Mouse (Mus musculus): ENCODE results near the gene Dcaf5. TPM values are rescaled to one million over a fixed set of nuclear protein-coding genes. Genes with fewer than 3 reads are reported as not detected.

Gene Dcaf5
- polyA plus RNA-seq, 1 experiment from 2014 or later: 15.4 TPM

DNA sequence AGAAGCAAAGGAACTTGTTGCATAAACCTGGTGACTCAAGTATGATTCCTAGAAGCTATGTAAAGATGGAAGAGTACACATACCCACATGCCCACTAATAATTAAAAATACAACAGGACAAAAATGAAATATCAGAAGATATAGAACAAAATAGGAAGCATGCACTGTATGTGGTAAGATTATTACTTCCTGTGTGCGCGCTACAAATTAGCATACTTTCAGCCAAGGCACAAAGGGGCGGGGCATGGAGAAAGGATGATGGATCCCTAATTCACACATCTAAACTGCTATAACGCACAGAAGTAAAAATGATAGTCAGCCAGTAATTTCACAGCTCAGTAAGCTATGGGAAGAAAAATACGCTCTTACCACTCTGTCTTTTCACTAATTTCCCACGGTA lies 32.3 kb downstream of the Dcaf5 start:
- Histone ChIP-seq H3K4me1 (no peaks in the 10 kb centered on the region; the same call in 1 of the 2 replicates), H3K36me3 (peaks cover 42% of the 10 kb centered on the region), H3K4me3 (no peak overlapping the region), H3K4me2 (no peak overlapping the region), H3K27ac (no peak overlapping the region), H3K9me3 (no peaks in the 10 kb centered on the region), H3K27me3 (no peaks in the 10 kb centered on the region), H3K9ac (no peak overlapping the region)
- no peak for ATAC-seq (ENCODE audit: insufficient number of reproducible peaks, low FRiP score, low TSS enrichment, low read depth)
- WGBS: 91% methylated on average over 6 of the region's 6 CpGs

DNA sequence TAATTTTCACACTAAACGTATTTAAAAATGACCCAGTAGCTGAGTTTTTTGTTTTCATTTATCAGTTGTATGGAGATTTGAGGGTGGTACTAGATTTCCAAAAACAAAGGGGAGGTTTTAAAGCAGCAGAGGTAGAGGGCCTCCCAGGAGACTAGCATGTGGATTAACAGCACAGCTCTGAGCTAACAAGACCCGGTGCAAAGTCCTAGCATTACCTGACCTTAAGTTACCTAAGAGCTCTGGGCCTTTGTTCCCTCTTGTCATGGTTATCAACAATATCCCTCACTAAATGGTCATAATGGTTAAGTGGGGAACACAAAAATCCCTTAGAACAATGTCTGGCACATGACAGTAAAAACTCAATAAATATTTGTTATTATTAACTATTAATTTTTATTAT lies 37.3 kb downstream of the Dcaf5 start:
- no peak overlapping the region for H3K4me3 ChIP-seq
- H3K36me3 ChIP-seq: peaks cover 72% of the 10 kb centered on the region
- WGBS: 79% methylated on average over 2 of the region's 2 CpGs
- no peaks in the 10 kb centered on the region for H3K4me1 ChIP-seq
- no peak overlapping the region for H3K27ac ChIP-seq
- no peak overlapping the region for H3K9ac ChIP-seq
- no peak overlapping the region for H3K4me2 ChIP-seq
- no peaks in the 10 kb centered on the region for H3K27me3 ChIP-seq
- ATAC-seq (ENCODE audit: insufficient number of reproducible peaks, low FRiP score, low TSS enrichment, low read depth): no peak
- H3K9me3 ChIP-seq: no peaks in the 10 kb centered on the region

DNA sequence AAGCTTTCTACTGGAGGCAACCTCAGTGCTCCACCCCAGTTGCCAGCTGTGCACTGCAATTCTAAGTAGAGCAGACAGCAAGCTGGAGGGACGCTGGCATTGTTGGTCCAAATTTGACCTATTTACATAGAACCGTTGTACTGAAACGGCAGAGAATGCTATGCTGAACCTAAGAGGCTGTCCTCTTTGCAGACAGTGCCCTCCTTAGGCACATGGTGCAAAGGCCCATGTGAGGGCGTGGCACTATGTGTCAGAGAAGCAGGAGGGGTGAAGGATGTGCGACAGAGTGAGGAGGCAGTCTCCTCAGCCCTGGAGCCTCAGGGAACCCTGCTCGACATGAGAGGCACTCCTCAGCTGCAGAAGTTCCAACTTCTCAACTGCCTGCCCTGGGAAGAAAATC lies 40.0 kb downstream of the Dcaf5 start:
- Histone ChIP-seq H3K4me1 (no peaks in the 10 kb centered on the region), H3K9ac (no peak overlapping the region), H3K27me3 (no peaks in the 10 kb centered on the region), H3K36me3 (peaks cover 61% of the 10 kb centered on the region), H3K4me2 (no peak overlapping the region), H3K4me3 (no peak overlapping the region), H3K27ac (0 out of 2 replicates have a peak overlapping the region, but pooled peaks have one; percentile 3), H3K9me3 (no peaks in the 10 kb centered on the region)
- WGBS: 59% methylated on average over 6 of the region's 6 CpGs
- ATAC-seq (ENCODE audit: insufficient number of reproducible peaks, low FRiP score, low TSS enrichment, low read depth): no peak

DNA sequence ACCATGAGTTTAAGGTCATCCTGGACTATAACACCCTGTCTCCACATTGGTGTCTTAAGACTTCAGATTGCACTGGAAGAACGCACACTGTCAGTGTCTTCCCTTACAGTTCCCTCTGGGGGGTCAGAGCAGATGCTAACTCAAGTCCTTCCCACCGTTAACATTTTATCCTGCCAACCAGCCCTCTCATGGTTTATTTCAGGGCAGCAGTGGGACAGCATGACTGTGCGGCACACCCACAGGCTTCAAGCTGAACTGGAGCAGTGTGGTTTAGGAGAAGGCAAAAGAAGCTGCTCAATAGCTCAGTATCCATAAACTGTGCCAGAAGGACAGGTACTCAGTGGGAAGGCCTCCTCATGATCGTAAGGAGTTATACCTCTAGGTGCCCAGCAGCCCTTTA lies 41.1 kb downstream of the Dcaf5 start:
- Histone ChIP-seq H3K4me1 (no peaks in the 10 kb centered on the region), H3K9me3 (no peaks in the 10 kb centered on the region), H3K4me3 (no peak overlapping the region), H3K4me2 (no peak overlapping the region), H3K27me3 (no peaks in the 10 kb centered on the region), H3K36me3 (peaks cover 63% of the 10 kb centered on the region), H3K27ac (no peak overlapping the region), H3K9ac (no peak overlapping the region)
- no peak for ATAC-seq (ENCODE audit: insufficient number of reproducible peaks, low FRiP score, low TSS enrichment, low read depth)
- WGBS: 91% methylated on average over 4 of the region's 4 CpGs

DNA sequence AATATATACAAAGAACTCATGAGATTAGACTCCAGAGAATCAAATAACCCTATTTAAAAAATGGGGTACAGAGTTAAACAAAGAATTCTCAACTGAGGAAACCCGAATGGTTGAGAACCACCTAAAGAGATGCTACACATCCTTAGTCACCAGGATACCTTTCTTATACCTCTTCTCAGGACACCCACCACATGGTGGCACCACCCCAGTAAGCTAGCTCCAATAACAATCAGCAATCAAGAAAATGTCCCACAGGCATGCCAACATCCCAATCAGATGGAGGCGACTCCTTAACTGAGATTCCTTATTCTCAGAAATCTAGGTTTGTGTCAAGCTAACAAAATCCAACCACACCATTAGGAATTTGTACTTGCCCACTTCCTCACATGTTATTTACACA lies 42.4 kb downstream of the Dcaf5 start:
- H3K9me3 ChIP-seq: no peaks in the 10 kb centered on the region
- no peak for ATAC-seq (ENCODE audit: insufficient number of reproducible peaks, low FRiP score, low TSS enrichment, low read depth)
- no peak overlapping the region for H3K4me3 ChIP-seq
- 90% methylated on average over 2 of the region's 2 CpGs for WGBS
- H3K36me3 ChIP-seq: peaks cover 65% of the 10 kb centered on the region
- no peaks in the 10 kb centered on the region for H3K4me1 ChIP-seq
- H3K9ac ChIP-seq: no peak overlapping the region
- H3K4me2 ChIP-seq: no peak overlapping the region
- H3K27ac ChIP-seq: no peak overlapping the region
- H3K27me3 ChIP-seq: no peaks in the 10 kb centered on the region

DNA sequence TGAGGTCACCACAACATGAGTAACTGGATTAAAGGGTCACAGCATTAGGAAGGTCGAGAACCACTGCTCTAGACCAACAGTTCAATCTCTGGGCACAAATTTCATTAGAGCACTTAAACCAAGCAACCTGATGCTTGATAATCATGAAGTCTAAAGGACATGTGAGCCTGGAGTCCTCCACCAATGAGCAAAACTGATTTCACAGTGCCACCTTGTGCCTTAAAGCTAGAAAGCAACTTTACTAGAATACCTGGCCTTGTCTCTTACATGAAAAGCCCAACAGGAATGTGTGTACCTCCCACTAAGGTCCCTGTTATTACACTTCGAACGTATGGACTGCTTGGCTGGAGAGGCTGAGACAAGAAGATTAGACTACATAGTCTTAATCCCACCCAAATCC lies 47.0 kb downstream of the Dcaf5 start:
- H3K4me1 ChIP-seq: no peaks in the 10 kb centered on the region
- WGBS: 40% methylated on average over 3 of the region's 3 CpGs
- H3K36me3 ChIP-seq: peaks cover 32% of the 10 kb centered on the region
- H3K4me2 ChIP-seq: no peak overlapping the region
- no peaks in the 10 kb centered on the region for H3K9me3 ChIP-seq
- no peaks in the 10 kb centered on the region for H3K27me3 ChIP-seq
- ATAC-seq (ENCODE audit: insufficient number of reproducible peaks, low FRiP score, low TSS enrichment, low read depth): no peak
- H3K4me3 ChIP-seq: no peak overlapping the region
- H3K9ac ChIP-seq: no peak overlapping the region
- no peak overlapping the region for H3K27ac ChIP-seq

DNA sequence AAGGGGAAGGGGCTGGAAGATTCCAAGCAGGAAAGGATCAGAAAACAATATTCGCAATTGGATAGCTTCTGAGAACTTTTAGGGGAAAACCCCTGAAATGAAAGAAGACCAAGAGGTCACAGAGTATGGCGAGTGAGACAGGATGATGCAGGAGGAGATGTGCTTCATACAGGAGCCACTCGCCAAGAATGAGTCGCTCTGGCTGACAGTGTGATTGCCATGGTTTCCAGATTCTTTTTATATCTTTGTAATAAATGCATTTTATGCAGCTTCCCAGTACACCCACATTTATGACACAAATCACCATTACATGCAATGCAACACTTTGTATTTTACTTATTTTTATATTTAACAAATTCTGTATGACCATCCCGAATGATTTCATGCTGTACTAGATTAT lies 49.1 kb downstream of the Dcaf5 start:
- no peaks in the 10 kb centered on the region for H3K4me1 ChIP-seq
- peaks cover 34% of the 10 kb centered on the region for H3K36me3 ChIP-seq
- H3K4me3 ChIP-seq: no peak overlapping the region
- H3K27me3 ChIP-seq: no peaks in the 10 kb centered on the region
- H3K9me3 ChIP-seq: no peaks in the 10 kb centered on the region
- no peak overlapping the region for H3K9ac ChIP-seq
- H3K27ac ChIP-seq: no peak overlapping the region
- no peak overlapping the region for H3K4me2 ChIP-seq
- ATAC-seq (ENCODE audit: insufficient number of reproducible peaks, low FRiP score, low TSS enrichment, low read depth): no peak
- 85% methylated on average over 5 of the region's 5 CpGs for WGBS

DNA sequence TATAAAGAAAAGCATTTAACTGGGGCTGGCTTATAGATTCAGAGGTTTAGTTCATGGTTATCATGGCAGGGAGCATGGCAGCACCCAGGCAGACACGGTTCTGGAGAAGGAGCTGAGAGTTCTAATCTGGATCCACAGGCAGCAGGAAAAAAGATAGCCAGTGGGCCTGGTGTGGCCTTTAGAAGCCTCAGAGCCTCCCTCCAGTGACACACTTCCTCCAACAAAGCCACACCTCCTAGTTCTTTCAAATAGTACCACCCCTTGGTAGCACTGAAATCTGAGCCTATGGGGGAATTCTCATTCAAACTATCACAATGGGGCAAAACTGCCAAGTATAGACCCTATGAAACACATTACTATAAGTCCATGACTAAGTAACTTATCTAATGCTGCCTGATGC lies 51.0 kb downstream of the Dcaf5 start:
- no peak for ATAC-seq (ENCODE audit: insufficient number of reproducible peaks, low FRiP score, low TSS enrichment, low read depth)
- peaks cover 4% of the 10 kb centered on the region; the same call in 1 of the 2 replicates for H3K4me1 ChIP-seq
- peaks cover 18% of the 10 kb centered on the region for H3K36me3 ChIP-seq
- H3K9me3 ChIP-seq: no peaks in the 10 kb centered on the region
- H3K4me3 ChIP-seq: no peak overlapping the region
- no peak overlapping the region for H3K27ac ChIP-seq
- 88% methylated on average over 1 of the region's 1 CpGs for WGBS
- no peaks in the 10 kb centered on the region for H3K27me3 ChIP-seq
- no peak overlapping the region for H3K9ac ChIP-seq
- no peak overlapping the region for H3K4me2 ChIP-seq

DNA sequence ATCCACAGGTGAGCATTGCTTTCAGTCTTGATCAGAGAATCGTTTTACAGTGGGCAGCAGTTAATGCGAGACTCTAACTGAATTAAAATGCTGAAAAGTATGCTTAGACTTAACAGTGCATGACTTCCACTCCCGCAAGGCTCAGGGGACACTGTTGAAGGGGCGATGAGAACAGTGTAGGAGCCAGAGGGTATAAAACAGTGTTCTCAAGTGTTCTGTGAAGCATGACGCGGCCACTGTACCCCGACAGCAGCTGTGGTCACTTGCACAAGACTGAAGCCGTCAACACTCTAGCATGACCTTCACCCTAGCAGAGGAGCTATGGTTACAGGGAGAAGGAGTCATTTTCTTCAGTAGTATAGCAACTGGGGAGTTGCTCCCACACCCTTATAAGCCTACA lies 52.9 kb downstream of the Dcaf5 start:
- Histone ChIP-seq H3K9me3 (no peaks in the 10 kb centered on the region), H3K27ac (no peak overlapping the region), H3K4me3 (no peak overlapping the region), H3K4me2 (no peak overlapping the region), H3K9ac (no peak overlapping the region), H3K27me3 (no peaks in the 10 kb centered on the region), H3K36me3 (peaks cover 18% of the 10 kb centered on the region), H3K4me1 (peaks cover 10% of the 10 kb centered on the region)
- ATAC-seq (ENCODE audit: insufficient number of reproducible peaks, low FRiP score, low TSS enrichment, low read depth): no peak
- WGBS: 86% methylated on average over 8 of the region's 8 CpGs

DNA sequence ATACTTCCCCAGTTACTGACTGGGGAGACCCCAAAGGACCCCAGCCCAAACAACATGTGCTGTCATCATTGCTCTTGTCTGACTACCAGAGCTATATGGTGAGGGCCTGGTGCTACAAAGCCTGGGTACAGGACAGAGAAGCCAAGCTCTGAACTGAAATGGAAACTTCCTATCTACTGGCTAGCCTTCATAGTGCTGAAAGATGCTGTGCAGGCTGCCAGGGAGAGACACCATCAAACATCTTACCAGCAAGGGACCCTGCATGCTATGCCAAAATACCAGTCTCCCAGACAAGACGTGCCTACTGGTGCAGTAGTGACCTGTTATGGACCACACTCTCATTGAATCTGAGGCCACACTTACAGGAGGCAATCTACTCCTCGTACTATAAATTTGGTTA lies 53.6 kb downstream of the Dcaf5 start:
- Histone ChIP-seq H3K4me3 (no peak overlapping the region), H3K9me3 (no peaks in the 10 kb centered on the region), H3K27ac (no peak overlapping the region), H3K4me2 (no peak overlapping the region), H3K27me3 (no peaks in the 10 kb centered on the region), H3K36me3 (peaks cover 18% of the 10 kb centered on the region), H3K9ac (no peak overlapping the region), H3K4me1 (peaks cover 10% of the 10 kb centered on the region)
- no peak for ATAC-seq (ENCODE audit: insufficient number of reproducible peaks, low FRiP score, low TSS enrichment, low read depth)
- 72% methylated on average over 2 of the region's 2 CpGs for WGBS

DNA sequence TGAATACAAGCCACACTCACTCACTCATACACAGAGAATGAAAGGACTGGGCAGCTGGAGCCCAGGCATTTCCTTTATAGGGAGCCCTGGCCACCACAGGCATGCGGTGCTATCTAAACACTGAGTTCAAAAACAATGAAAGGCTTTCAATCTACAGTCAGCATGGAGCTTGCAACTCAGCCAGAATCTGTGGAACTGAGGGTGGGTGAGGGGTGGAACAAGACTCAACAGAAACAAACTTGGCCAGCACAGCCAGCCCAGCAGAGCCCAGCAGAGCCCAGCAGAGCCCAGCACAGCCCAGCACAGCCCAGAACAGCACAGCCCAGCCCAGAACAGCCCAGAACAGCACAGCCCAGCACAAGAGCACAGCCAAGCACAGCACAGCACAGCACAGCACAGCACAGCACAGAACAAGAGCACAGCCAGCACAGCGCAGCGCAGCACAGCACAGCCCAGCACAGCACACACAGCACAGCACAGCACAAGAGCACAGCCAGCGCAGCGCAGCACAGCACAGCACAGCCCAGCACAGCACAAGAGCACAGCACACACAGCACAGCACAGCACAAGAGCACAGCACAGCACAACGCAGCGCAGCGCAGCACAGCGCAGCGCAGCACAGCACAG lies 56.5 kb downstream of the Dcaf5 start:
- peak; percentile 78 for ATAC-seq (ENCODE audit: insufficient number of reproducible peaks, low FRiP score, low TSS enrichment, low read depth)
- no peaks in the 10 kb centered on the region for H3K27me3 ChIP-seq
- no peak overlapping the region for H3K4me3 ChIP-seq
- no peaks in the 10 kb centered on the region for H3K9me3 ChIP-seq
- peaks cover 10% of the 10 kb centered on the region for H3K4me1 ChIP-seq
- H3K4me2 ChIP-seq: no peak overlapping the region
- H3K36me3 ChIP-seq: peaks cover 30% of the 10 kb centered on the region
- WGBS: 86% methylated on average over 10 of the region's 10 CpGs
- no peak overlapping the region for H3K9ac ChIP-seq
- H3K27ac ChIP-seq: peak overlapping the region; percentile 72

DNA sequence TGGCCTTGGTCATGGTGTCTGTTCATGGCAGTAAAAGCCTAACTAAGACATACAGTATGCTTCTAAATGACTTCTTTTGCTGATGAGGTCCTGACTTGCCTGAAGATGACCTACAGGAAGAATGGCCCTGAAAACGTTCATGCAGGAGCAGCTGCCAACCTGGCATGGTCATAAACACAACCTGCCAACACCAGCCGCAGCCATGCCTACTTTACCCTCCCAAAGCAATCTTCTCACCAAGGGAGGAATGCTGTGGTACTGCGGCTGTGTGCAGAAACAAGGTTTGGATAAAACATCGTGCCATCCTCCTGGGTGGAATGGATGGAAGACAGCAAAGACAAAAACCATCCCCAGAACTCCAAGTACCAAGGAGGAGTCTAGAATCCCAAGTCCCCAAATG lies 57.0 kb downstream of the Dcaf5 start:
- no peak for ATAC-seq (ENCODE audit: insufficient number of reproducible peaks, low FRiP score, low TSS enrichment, low read depth)
- no peak overlapping the region for H3K4me2 ChIP-seq
- no peaks in the 10 kb centered on the region for H3K27me3 ChIP-seq
- 66% methylated on average over 4 of the region's 4 CpGs for WGBS
- H3K36me3 ChIP-seq: peaks cover 34% of the 10 kb centered on the region
- H3K9me3 ChIP-seq: no peaks in the 10 kb centered on the region
- peaks cover 10% of the 10 kb centered on the region for H3K4me1 ChIP-seq
- H3K27ac ChIP-seq: peak overlapping the region; percentile 72
- H3K9ac ChIP-seq: no peak overlapping the region
- no peak overlapping the region for H3K4me3 ChIP-seq

DNA sequence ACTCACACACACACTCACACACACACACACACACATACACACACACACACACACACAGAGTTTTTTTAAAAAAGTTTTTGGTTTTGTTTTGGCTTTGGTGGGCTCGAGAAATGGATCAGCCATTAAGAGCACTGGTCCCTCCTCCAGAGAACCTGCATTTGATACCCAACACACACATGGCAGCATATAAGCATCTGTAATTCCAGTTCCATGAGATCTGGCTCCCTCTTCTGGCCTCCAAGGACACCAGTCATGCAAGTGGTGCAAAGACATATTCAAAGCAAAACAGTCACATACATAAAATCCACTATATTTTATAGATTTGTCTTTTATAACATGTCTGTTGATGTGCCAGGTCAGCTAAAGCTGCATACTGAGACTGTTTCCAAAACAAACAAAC lies 58.8 kb downstream of the Dcaf5 start:
- Histone ChIP-seq H3K9ac (no peak overlapping the region), H3K36me3 (peaks cover 30% of the 10 kb centered on the region), H3K4me3 (no peak overlapping the region), H3K27ac (no peak overlapping the region), H3K4me2 (no peak overlapping the region), H3K27me3 (no peaks in the 10 kb centered on the region), H3K4me1 (peaks cover 10% of the 10 kb centered on the region), H3K9me3 (no peaks in the 10 kb centered on the region)
- no peak for ATAC-seq (ENCODE audit: insufficient number of reproducible peaks, low FRiP score, low TSS enrichment, low read depth)
- WGBS: 26% methylated on average over 1 of the region's 1 CpGs

All from limb, embryonic 15.5 days (tissue).